Mouse (Mus musculus) cerebellum, adult 2 months (tissue): ENCODE data around the gene Amh. TPM values are rescaled to one million over a fixed set of nuclear protein-coding genes. Genes with fewer than 3 reads are reported as not detected.
A peak's percentile ranks its signal among the peaks of the same experiment; 100 is the strongest.

Experiments used
- DNase-seq, 2 experiments: peaks; one replicate each; pipeline ENCODE4 v3.0.0; 2021
- H3K27ac ChIP-seq: fragments of 200-500 bp; 2 replicates; pipeline ENCODE4 v1.5.1; 2012; ENCODE audit warnings: low read length, control low read depth, inconsistent platforms; ENCODE audit not compliant: insufficient read depth
- H3K27me3 ChIP-seq: fragments of 200-500 bp; 2 replicates; pipeline ENCODE4 v1.6.1; 2012; ENCODE audit warnings: inconsistent platforms, mild to moderate bottlenecking, low read length, moderate library complexity; ENCODE audit not compliant: control insufficient read depth, insufficient read depth
- H3K4me1 ChIP-seq: fragments of 200-500 bp; 2 replicates; pipeline ENCODE4 v1.6.1; 2011; ENCODE audit warnings: low read length; ENCODE audit not compliant: control insufficient read depth, insufficient read depth
- H3K4me3 ChIP-seq: fragments of 200-500 bp; replicated peaks from 2 replicates; pipeline ENCODE3; 2011; ENCODE audit warnings: mild to moderate bottlenecking, low read depth, low read length, control low read depth; ENCODE audit not compliant: insufficient read depth
- CTCF ChIP-seq: fragments of 200-500 bp; IDR thresholded peaks from 2 replicates; pipeline ENCODE4 v1.5.1; 2011; ENCODE audit warnings: low read depth, mild to moderate bottlenecking, control low read depth, low read length, moderate library complexity, borderline replicate concordance; ENCODE audit not compliant: insufficient read depth
- POLR2A ChIP-seq: fragments of 200-500 bp; IDR thresholded peaks from 2 replicates; pipeline ENCODE4 v1.6.1; 2011; ENCODE audit warnings: low read length, control low read depth, borderline replicate concordance; ENCODE audit not compliant: insufficient read depth
- WGBS: fragments of 180-500 bp; shearing (Covaris S2); methylation state at CpG from one replicate; pipeline ENCODE4 v1.1.7; 2018; 5-methylcytosine and 5-hydroxymethylcytosine counted together
- polyA plus RNA-seq: library from polyadenylated mRNA; depleted of rRNA; stranded (reverse); fragments of >200 nt; gene quantifications from 2 replicates; pipeline ENCODE4 v1.2.3, GENCODE M21; 2012

Gene Amh
- polyA plus RNA-seq, 1 experiment = 3.0 TPM

GRCm38 (mm10) chr10:80774549-80774948 lies 30.5 kb upstream of the Amh start:
- no peaks in the 10 kb centered on the region for H3K27me3 ChIP-seq
- no peak overlapping the region for H3K4me3 ChIP-seq
- peaks cover 61% of the 10 kb centered on the region for H3K4me1 ChIP-seq
- TF ChIP-seq POLR2A (peak; percentile 26; the same call in 1 of the 2 replicates), CTCF (peak; percentile 96)
- H3K27ac ChIP-seq = peak overlapping the region; percentile 92
- 2% methylated on average over 2 of the region's 2 CpGs for WGBS
- DNase-seq = peak; percentile 96 to 98

- Histone ChIP-seq H3K27me3 (no peaks in the 10 kb centered on the region), H3K4me1 (peaks cover 61% of the 10 kb centered on the region), H3K4me3 (no peak overlapping the region), H3K27ac (peak overlapping the region; percentile 86)
- no peak for DNase-seq
- no peak for TF ChIP-seq CTCF
- TF ChIP-seq POLR2A = no peak
- 27% methylated on average over 4 of the region's 4 CpGs for WGBS
These were observed 30.1 kb upstream of the Amh start for GRCm38 (mm10) chr10:80774981-80775380.

- DNase-seq = peak; percentile 84 to 91
- Histone ChIP-seq H3K4me3 (peak overlapping the region; percentile 9), H3K27ac (peak overlapping the region; percentile 86), H3K4me1 (peaks cover 61% of the 10 kb centered on the region), H3K27me3 (no peaks in the 10 kb centered on the region)
- TF ChIP-seq POLR2A = no peak
- no peak for TF ChIP-seq CTCF
- 9% methylated on average over 4 of the region's 4 CpGs for WGBS
These were observed 29.3 kb upstream of the Amh start for GRCm38 (mm10) chr10:80775731-80776130.

- H3K27me3 ChIP-seq = no peaks in the 10 kb centered on the region
- TF ChIP-seq POLR2A = no peak
- no peak for TF ChIP-seq CTCF
- no peak overlapping the region for H3K4me3 ChIP-seq
- peak overlapping the region; percentile 86 for H3K27ac ChIP-seq
- WGBS = 54% methylated on average over 6 of the region's 6 CpGs
- DNase-seq = peak in 1 of 2 experiments; percentile 31
- peaks cover 61% of the 10 kb centered on the region for H3K4me1 ChIP-seq
These were observed 28.6 kb upstream of the Amh start for GRCm38 (mm10) chr10:80776358-80776869.

GRCm38 (mm10) chr10:80777123-80777522 lies 27.9 kb upstream of the Amh start:
- WGBS = 48% methylated on average over 5 of the region's 5 CpGs
- no peaks in the 10 kb centered on the region for H3K27me3 ChIP-seq
- TF ChIP-seq CTCF (no peak), POLR2A (no peak)
- peak overlapping the region; percentile 86 for H3K27ac ChIP-seq
- H3K4me1 ChIP-seq = peaks cover 61% of the 10 kb centered on the region
- H3K4me3 ChIP-seq = no peak overlapping the region
- peak; percentile 64 to 75 for DNase-seq

GRCm38 (mm10) chr10:80779565-80779964 lies 25.5 kb upstream of the Amh start:
- TF ChIP-seq CTCF = no peak
- TF ChIP-seq POLR2A = no peak
- DNase-seq = no peak
- no peak overlapping the region for H3K4me3 ChIP-seq

GRCm38 (mm10) chr10:80784302-80784701 lies 20.7 kb upstream of the Amh start:
- peaks cover 21% of the 10 kb centered on the region for H3K4me1 ChIP-seq

More at GRCm38 (mm10) chr10:80779565-80779964, 25.5 kb upstream of the Amh start:
- Histone ChIP-seq H3K4me1 (peaks cover 39% of the 10 kb centered on the region), H3K27ac (no peak overlapping the region), H3K27me3 (no peaks in the 10 kb centered on the region)

GRCm38 (mm10) chr10:80784871-80785270 lies 20.2 kb upstream of the Amh start:
- no peaks in the 10 kb centered on the region for H3K27me3 ChIP-seq
- no peak for TF ChIP-seq POLR2A
- no peak for TF ChIP-seq CTCF
- no peak for DNase-seq
- H3K4me1 ChIP-seq = peaks cover 21% of the 10 kb centered on the region
- H3K27ac ChIP-seq = no peak overlapping the region
- 59% methylated on average over 12 of the region's 12 CpGs for WGBS
- no peak overlapping the region for H3K4me3 ChIP-seq

More at GRCm38 (mm10) chr10:80784302-80784701, 20.7 kb upstream of the Amh start:
- 93% methylated on average over 2 of the region's 2 CpGs for WGBS
- DNase-seq = no peak
- H3K27me3 ChIP-seq = no peaks in the 10 kb centered on the region
- no peak overlapping the region for H3K4me3 ChIP-seq
- TF ChIP-seq POLR2A = no peak
- no peak for TF ChIP-seq CTCF
- no peak overlapping the region for H3K27ac ChIP-seq

GRCm38 (mm10) chr10:80785963-80786362 lies 19.1 kb upstream of the Amh start:
- WGBS = 27% methylated on average over 11 of the region's 11 CpGs
- Histone ChIP-seq H3K4me3 (no peak overlapping the region), H3K4me1 (peaks cover 31% of the 10 kb centered on the region), H3K27ac (peak overlapping the region; percentile 37), H3K27me3 (no peaks in the 10 kb centered on the region)
- peak in 1 of 2 experiments; percentile 55 for DNase-seq
- no peak for TF ChIP-seq POLR2A
- no peak for TF ChIP-seq CTCF
